Mouse (Mus musculus) MEL (cell line): ENCODE results near the gene Prss37. TPM values are rescaled to one million over a fixed set of nuclear protein-coding genes. Genes with fewer than 3 reads are reported as not detected.
A peak's percentile ranks its signal among the peaks of the same experiment; 100 is the strongest.

Experiments
- DNase-seq: peaks from one replicate; pipeline ENCODE4 v3.0.0; 2011; ENCODE audit warnings: low read depth, low spot score
- H3K27ac ChIP-seq: 2 replicates; pipeline ENCODE4 v1.5.1; 2012; ENCODE audit warnings: low read depth, mild to moderate bottlenecking, control low read depth, low read length, moderate library complexity; ENCODE audit not compliant: control insufficient read depth
- H3K27me3 ChIP-seq, 2 experiments: fragments of 150-350 bp in 1 of 2; sonication (generic) in 1 of 2; 2 replicates each; pipeline ENCODE4 v1.6.1; 2012; ENCODE audit warnings: low read length in 2 of 2, mild to moderate bottlenecking in 2 of 2, improper control_type of control experiment in 1 of 2, moderate library complexity in 1 of 2; ENCODE audit not compliant: insufficient read depth in 2 of 2, control insufficient read depth in 1 of 2
- H3K36me3 ChIP-seq, 2 experiments: 2 replicates each; pipeline ENCODE4 v1.6.1; 2012 to 2014; ENCODE audit warnings: low read length in 2 of 2, improper control_type of control experiment in 1 of 2, inconsistent platforms in 1 of 2, mild to moderate bottlenecking in 1 of 2; ENCODE audit not compliant: insufficient read depth in 2 of 2, control insufficient read depth in 1 of 2
- H3K4me1 ChIP-seq, 2 experiments: fragments of 150-350 bp in 1 of 2; sonication (generic) in 1 of 2; 2 replicates each; pipeline ENCODE4 v1.6.1; 2012; ENCODE audit warnings: low read length in 2 of 2, improper control_type of control experiment in 1 of 2, mild to moderate bottlenecking in 1 of 2; ENCODE audit not compliant: insufficient read depth in 2 of 2, control insufficient read depth in 1 of 2
- H3K4me3 ChIP-seq, 2 experiments: fragments of 150-350 bp in 1 of 2; sonication (generic) in 1 of 2; 2 replicates each; pipeline ENCODE4 v1.5.1; 2012; ENCODE audit warnings: low read depth in 2 of 2, low read length in 2 of 2, mild to moderate bottlenecking in 2 of 2, moderate library complexity in 2 of 2, control low read depth in 1 of 2, improper control_type of control experiment in 1 of 2; ENCODE audit not compliant: control insufficient read depth in 1 of 2, insufficient read depth in 1 of 2
- H3K79me2 ChIP-seq: 2 replicates; pipeline ENCODE4 v1.6.1; 2012; ENCODE audit warnings: mild to moderate bottlenecking, low read length, moderate library complexity; ENCODE audit not compliant: control insufficient read depth, poor library complexity, insufficient read depth
- H3K9ac ChIP-seq: 2 replicates; pipeline ENCODE4 v1.6.1; 2012; ENCODE audit warnings: low read depth, mild to moderate bottlenecking, control low read depth, low read length, moderate library complexity; ENCODE audit not compliant: control insufficient read depth, poor library complexity, severe bottlenecking
- H3K9me3 ChIP-seq: fragments of 150-350 bp; sonication (generic); replicated peaks from 2 replicates; pipeline ENCODE4 v1.6.1; 2012; ENCODE audit warnings: mild to moderate bottlenecking, low read length, improper control_type of control experiment, moderate library complexity; ENCODE audit not compliant: insufficient read depth
- CTCF ChIP-seq, 3 experiments: IDR thresholded peaks in 2 of 3; conservative IDR thresholded peaks in 1 of 3; 2 replicates each; pipeline ENCODE4 v1.5.1; 2011 to 2012; ENCODE audit warnings: low read length in 3 of 3, low read depth in 2 of 3, mild to moderate bottlenecking in 2 of 3, improper control_type of control experiment in 1 of 3, inconsistent platforms in 1 of 3, mixed read lengths in 1 of 3, moderate library complexity in 1 of 3; ENCODE audit not compliant: control insufficient read depth in 1 of 3, insufficient read depth in 1 of 3, poor library complexity in 1 of 3, severe bottlenecking in 1 of 3
- GATA1 ChIP-seq: IDR thresholded peaks from 2 replicates; pipeline ENCODE4 v1.6.1; 2011; ENCODE audit warnings: low read depth, low read length, improper control_type of control experiment
- JUND ChIP-seq: IDR thresholded peaks from 2 replicates; pipeline ENCODE4 v1.6.1; 2011; ENCODE audit warnings: low read depth, mild to moderate bottlenecking, improper control_type of control experiment, low read length
- MAFK ChIP-seq: IDR thresholded peaks from 2 replicates; pipeline ENCODE4 v1.6.1; 2011; ENCODE audit warnings: low read depth, mild to moderate bottlenecking, low read length, improper control_type of control experiment, borderline replicate concordance
- NRF1 ChIP-seq: IDR thresholded peaks from 2 replicates; pipeline ENCODE4 v1.6.1; 2014; ENCODE audit warnings: low read depth, mild to moderate bottlenecking, inconsistent platforms, low read length, improper control_type of control experiment, moderate library complexity; ENCODE audit not compliant: poor library complexity, insufficient read depth, severe bottlenecking
- RAD21 ChIP-seq: IDR thresholded peaks from 2 replicates; pipeline ENCODE4 v1.6.1; 2011; ENCODE audit warnings: mild to moderate bottlenecking, low read depth, low read length, improper control_type of control experiment
- SIN3A ChIP-seq: IDR thresholded peaks from 2 replicates; pipeline ENCODE4 v1.6.1; 2012; ENCODE audit warnings: low read length, improper control_type of control experiment, inconsistent platforms
- SMC3 ChIP-seq: IDR thresholded peaks from 2 replicates; pipeline ENCODE4 v1.6.1; 2011; ENCODE audit warnings: low read depth, low read length, improper control_type of control experiment
- TAL1 ChIP-seq: IDR thresholded peaks from 2 replicates; pipeline ENCODE4 v1.6.1; 2012; ENCODE audit warnings: mild to moderate bottlenecking, inconsistent platforms, low read length, moderate library complexity, mixed read lengths
- ZNF384 ChIP-seq: IDR thresholded peaks from 2 replicates; pipeline ENCODE4 v1.6.1; 2012; ENCODE audit warnings: low read depth, mild to moderate bottlenecking, inconsistent platforms, low read length, improper control_type of control experiment
- polyA plus RNA-seq, 2 experiments: library from polyadenylated mRNA; stranded (reverse) in 1 of 2; unstranded in 1 of 2; fragments of >175 nt in 1 of 2; fragments of >200 nt in 1 of 2; gene quantifications; 2 replicates each; pipeline versions ENCODE4 v1.2.1 to v1.2.4; 2012; ENCODE audit warnings: low replicate concordance in 2 of 2, low read depth in 1 of 2; ENCODE audit not compliant: insufficient read length in 2 of 2, insufficient read depth in 1 of 2, missing spikeins in 1 of 2
- total RNA-seq: library from RNA; depleted of rRNA; stranded (reverse); fragments of 300-350 nt; gene quantifications from 2 replicates; pipeline ENCODE4 v1.2.3, GENCODE M21; 2012; rRNA removed

The Prss37 gene
- total and polyA plus RNA-seq, 3 experiments, result not detected

DNA sequence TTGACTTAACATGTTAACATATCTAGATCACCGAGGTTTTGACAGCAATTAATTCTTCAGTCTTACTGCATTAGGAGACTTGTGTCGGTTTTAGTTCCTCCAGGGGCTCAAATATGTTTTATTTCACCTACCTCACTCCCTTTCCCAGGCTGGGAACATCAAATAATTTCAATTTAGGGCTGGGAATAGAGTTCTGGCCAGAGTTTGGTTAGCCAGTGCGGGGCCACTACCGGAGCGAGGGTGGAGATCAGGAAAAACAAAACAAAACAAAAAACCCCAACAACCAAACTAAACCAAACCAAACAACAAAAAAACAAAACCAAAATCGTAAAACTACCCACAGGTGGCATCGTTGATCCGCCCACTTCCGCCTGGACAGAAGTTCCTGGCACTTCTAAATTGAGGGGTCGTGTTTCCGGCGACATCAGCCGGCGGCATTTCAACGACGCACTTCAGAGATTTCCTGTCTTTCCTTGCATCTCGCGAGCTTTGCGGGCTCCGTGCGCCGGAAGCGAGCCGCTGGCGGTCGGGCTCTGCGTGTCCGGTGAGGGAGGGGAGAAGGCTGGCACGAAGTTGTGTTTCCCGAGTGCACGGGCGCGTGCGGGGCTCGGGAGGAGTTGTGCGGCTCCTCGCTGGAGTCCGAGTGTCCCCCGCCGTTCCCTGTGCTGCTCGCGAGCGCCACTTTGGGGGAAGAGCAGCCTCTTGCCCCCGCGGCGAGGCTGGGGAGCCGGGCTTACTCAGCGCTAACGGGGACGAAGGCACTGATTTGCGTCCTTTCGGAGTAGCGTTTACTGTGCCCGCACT lies 48.2 kb downstream of the Prss37 start, which contains the start of gene Ssbp1 (continued):
- TF ChIP-seq MAFK, result no peak
- no peak for TF ChIP-seq ZNF384
- no peak for TF ChIP-seq TAL1
- TF ChIP-seq SIN3A, result peak; percentile 93

DNA sequence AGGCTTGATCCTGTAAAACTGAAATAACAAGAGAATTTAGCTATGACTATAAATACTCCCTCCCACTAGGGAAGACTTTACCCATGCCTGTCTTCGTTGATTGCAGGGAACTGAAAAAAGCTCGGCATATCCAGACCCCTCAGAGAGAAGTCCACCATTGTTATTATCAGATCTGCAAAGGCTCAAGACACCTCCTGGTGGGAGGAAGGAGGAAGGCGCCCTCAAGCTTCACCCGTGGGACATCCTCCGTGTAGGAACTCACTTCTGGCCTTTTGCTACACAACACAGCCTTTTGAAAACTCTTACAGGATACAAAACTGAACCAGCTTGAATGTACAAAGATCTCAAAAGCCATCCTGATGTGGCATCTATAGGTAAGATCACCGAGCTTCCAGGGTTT lies 53.6 kb downstream of the Prss37 start:
- Histone ChIP-seq H3K27me3 (peaks cover 0 to 3% of the 10 kb centered on the region in 2 experiments; a peak in 2 of 4 replicates), H3K4me1 (peaks cover 0 to 3% of the 10 kb centered on the region in 2 experiments; a peak in 2 of 4 replicates), H3K79me2 (no peaks in the 10 kb centered on the region), H3K36me3 (peaks cover 0 to 2% of the 10 kb centered on the region in 2 experiments; a peak in 1 of 4 replicates), H3K9ac (no peak overlapping the region)
- TF ChIP-seq JUND (no peak), NRF1 (no peak), CTCF (IDR thresholded peaks at IDR 0.05 in 2 of 3, conservative IDR thresholded peaks at IDR 0.05 in 1 of 3; ENCODE audit: control insufficient read depth in 1 of 3, insufficient read depth in 1 of 3, low read depth in 2 of 3, low read length in 3 of 3, poor library complexity in 1 of 3, severe bottlenecking in 1 of 3) (peak; percentile 15 to 41 (median 22); a peak in 4 of 6 replicates), SMC3 (peak; percentile 20), GATA1 (peak; percentile 33; the same call in 1 of the 2 replicates), TAL1 (no peak), RAD21 (peak; percentile 9)
- TF ChIP-seq, all 39 proteins: peak for 4
- no peak overlapping the region for H3K4me3 ChIP-seq
- no peak overlapping the region for H3K27ac ChIP-seq
- H3K9me3 ChIP-seq, result no peaks in the 10 kb centered on the region
- DNase-seq, result peak; percentile 28

Other genes starting within 250 kb of the Prss37 start
- gene Agk, start 194.3 kb downstream of the Prss37 start, total RNA-seq, result 29.6 and 29.9 TPM in 2 replicates
- 10 to 100 TPM in 1 of 2 experiments, not detected in 1; 29.7 TPM for gene Agk, start 194.3 kb downstream of the Prss37 start, polyA plus RNA-seq
- gene E330009J07Rik, start 83.4 kb downstream of the Prss37 start, total RNA-seq, result 6.1 and 6.4 TPM in 2 replicates
- gene E330009J07Rik, start 83.4 kb downstream of the Prss37 start, polyA plus RNA-seq, result 1 to 10 TPM in 1 of 2 experiments, not detected in 1; 5.9 TPM
- gene Wee2, start 80.4 kb downstream of the Prss37 start, total RNA-seq, result not detected in 2 replicates
- not detected for gene Wee2, start 80.4 kb downstream of the Prss37 start, polyA plus RNA-seq
- gene Ssbp1, start 48.2 kb downstream of the Prss37 start, total RNA-seq, result 97.2 and 99.2 TPM in 2 replicates
- gene Ssbp1, start 48.2 kb downstream of the Prss37 start, polyA plus RNA-seq, result 10 to 100 TPM in 1 of 2 experiments, not detected in 1; 91.7 TPM
- not detected in 2 replicates for gene Tas2r137, start 28.3 kb downstream of the Prss37 start, total RNA-seq
- not detected for gene Tas2r137, start 28.3 kb downstream of the Prss37 start, polyA plus RNA-seq
- 0.16 TPM in 1 of 2 replicates, not detected in the other for gene Tas2r108, start 26.0 kb downstream of the Prss37 start, total RNA-seq
- gene Tas2r108, start 26.0 kb downstream of the Prss37 start, polyA plus RNA-seq, result under 1 TPM in 1 of 2 experiments, not detected in 1; 0.10 TPM
- gene Olfr461, start 35.5 kb upstream of the Prss37 start, total RNA-seq, result not detected in 2 replicates
- gene Olfr461, start 35.5 kb upstream of the Prss37 start, polyA plus RNA-seq, result not detected
- not detected in 2 replicates for gene Olfr460, start 50.0 kb upstream of the Prss37 start, total RNA-seq
- gene Olfr460, start 50.0 kb upstream of the Prss37 start, polyA plus RNA-seq, result not detected
- not detected in 2 replicates for gene Clec5a, start 66.3 kb upstream of the Prss37 start, total RNA-seq
- not detected for gene Clec5a, start 66.3 kb upstream of the Prss37 start, polyA plus RNA-seq
- not detected in 2 replicates for gene Tas2r138, start 93.8 kb upstream of the Prss37 start, total RNA-seq
- not detected for gene Tas2r138, start 93.8 kb upstream of the Prss37 start, polyA plus RNA-seq
- gene Mgam, start 109.3 kb upstream of the Prss37 start, total RNA-seq, result not detected in 2 replicates
- gene Mgam, start 109.3 kb upstream of the Prss37 start, polyA plus RNA-seq, result not detected